Mouse (Mus musculus): ENCODE results near the gene Gm3417. TPM values are rescaled to one million over a fixed set of nuclear protein-coding genes. Genes with fewer than 3 reads are reported as not detected.

The Gm3417 gene
- polyA plus RNA-seq, 1 experiment from 2014 or later = 0.42 TPM

Other genes with a start within 250 kb of the Gm3417 start
- 6.0 and 6.3 TPM in 2 replicates for gene Wdr27, start 35.6 kb downstream of the Gm3417 start, polyA plus RNA-seq (2016; fragmentation: Nextera tagmentation; extraction: Ambion mirVana)
- 29.5 and 33.9 TPM in 2 replicates for gene 1600012H06Rik, start 35.6 kb downstream of the Gm3417 start, polyA plus RNA-seq (2016; fragmentation: Nextera tagmentation; extraction: Ambion mirVana)
- gene Phf10, start 17.5 kb downstream of the Gm3417 start, polyA plus RNA-seq (2016; fragmentation: Nextera tagmentation; extraction: Ambion mirVana) = 22.7 and 27.7 TPM in 2 replicates
- 10.9 and 13.2 TPM in 2 replicates for gene 9030025P20Rik, start 322 bp downstream of the Gm3417 start, polyA plus RNA-seq (2016; fragmentation: Nextera tagmentation; extraction: Ambion mirVana)
- gene Gm3435, start 31.4 kb upstream of the Gm3417 start, polyA plus RNA-seq (2016; fragmentation: Nextera tagmentation; extraction: Ambion mirVana) = 9.9 and 11.3 TPM in 2 replicates
- 97.1 and 104 TPM in 2 replicates for gene Ermard, start 62.4 kb upstream of the Gm3417 start, polyA plus RNA-seq (2016; fragmentation: Nextera tagmentation; extraction: Ambion mirVana)
- gene Tcte3, start 62.7 kb upstream of the Gm3417 start, polyA plus RNA-seq (2016; fragmentation: Nextera tagmentation; extraction: Ambion mirVana) = 0.54 TPM in 1 of 2 replicates, not detected in the other
- gene Gm3448, start 62.7 kb upstream of the Gm3417 start, polyA plus RNA-seq (2016; fragmentation: Nextera tagmentation; extraction: Ambion mirVana) = 5.9 and 6.2 TPM in 2 replicates

Data from midbrain, embryonic 10.5 days (tissue).